Mouse (Mus musculus) spleen, adult 2 months (tissue): ENCODE measurements around the gene Ddx19b.

Source experiments
- CTCF ChIP-seq: fragments of 200-500 bp; IDR thresholded peaks from 2 replicates; pipeline ENCODE4 v1.5.1; 2011; ENCODE audit warnings: mild to moderate bottlenecking, inconsistent platforms; ENCODE audit not compliant: insufficient read depth, insufficient read length, insufficient replicate concordance; ENCODE audit errors: extremely low read depth
- POLR2A ChIP-seq: fragments of 200-500 bp; IDR thresholded peaks from 2 replicates; pipeline ENCODE4 v1.6.1; 2011; ENCODE audit warnings: low read depth, low read length, inconsistent platforms

DNA sequence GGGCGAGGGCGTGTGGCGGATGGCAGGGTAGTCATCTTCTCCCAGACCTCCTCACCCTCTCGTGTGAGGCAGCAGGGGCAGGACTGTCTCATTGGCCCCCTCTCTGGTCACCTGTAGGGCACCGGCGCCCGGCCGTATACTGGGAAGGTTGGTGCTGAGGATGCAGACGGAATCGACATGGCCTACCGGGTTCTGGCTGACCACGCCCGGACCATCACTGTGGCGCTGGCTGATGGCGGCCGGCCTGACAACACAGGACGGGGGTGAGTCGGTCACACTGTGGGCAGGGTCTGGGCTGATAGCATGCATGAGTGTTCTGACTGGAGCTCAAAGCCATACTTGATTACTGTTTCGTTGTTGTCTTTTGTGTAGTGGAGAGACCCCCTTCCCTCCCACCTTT, 11.0 kb upstream of the Ddx19b start:
- TF ChIP-seq POLR2A: no peak
- TF ChIP-seq CTCF: no peak
